Mouse (Mus musculus): ENCODE measurements around the gene Tnk1.
"Not testable (repeated sequence)": the region's sequence is repeated elsewhere in the genome, so short reads cannot be mapped to it uniquely, and the experiment has no call there.

Gene Tnk1

DNA sequence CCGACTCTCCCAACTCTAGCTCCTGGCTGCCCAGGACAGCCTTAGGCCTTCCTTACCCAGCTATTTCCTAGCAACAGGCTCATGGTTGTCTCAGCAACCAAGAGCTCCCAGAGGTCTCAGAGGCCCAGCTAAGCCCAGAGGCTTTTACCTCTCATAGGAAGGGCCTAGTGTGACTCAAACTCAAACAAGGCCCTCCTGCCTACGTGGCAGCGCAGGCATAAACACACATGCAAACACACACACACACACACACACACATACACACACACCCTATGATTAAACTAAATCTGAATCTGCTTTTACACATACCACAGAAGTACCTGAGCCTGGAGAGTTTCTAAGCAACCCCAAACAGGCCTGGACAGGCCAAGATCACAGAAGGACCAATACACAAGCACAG lies 19.9 kb upstream of the Tnk1 start:
- DNase-seq = no peak

DNA sequence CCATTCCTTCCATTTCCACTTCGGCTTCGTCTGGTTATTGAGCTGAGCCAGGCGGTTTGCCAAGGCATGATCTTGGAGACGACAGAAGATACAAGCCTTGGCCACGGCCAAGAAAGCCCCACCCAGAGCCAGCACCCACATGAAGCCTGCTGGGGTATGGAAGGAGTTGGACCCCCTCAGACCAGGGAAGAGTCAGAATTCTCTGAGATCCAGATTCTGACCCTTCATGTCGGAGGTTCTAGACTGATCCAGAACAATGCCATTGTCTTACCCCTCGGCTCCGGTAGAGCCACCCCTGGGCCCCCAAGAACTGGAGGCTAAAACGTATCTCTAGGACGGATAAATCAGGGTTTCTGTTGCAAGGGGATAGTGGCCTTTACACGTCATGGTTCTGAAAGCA lies 19.3 kb upstream of the Tnk1 start, which contains the start of gene Tmem95:
Tmem95 (minus strand) TSS at position 141 of the 400 bp plus-strand sequence.
- DNase-seq = no peak

DNA sequence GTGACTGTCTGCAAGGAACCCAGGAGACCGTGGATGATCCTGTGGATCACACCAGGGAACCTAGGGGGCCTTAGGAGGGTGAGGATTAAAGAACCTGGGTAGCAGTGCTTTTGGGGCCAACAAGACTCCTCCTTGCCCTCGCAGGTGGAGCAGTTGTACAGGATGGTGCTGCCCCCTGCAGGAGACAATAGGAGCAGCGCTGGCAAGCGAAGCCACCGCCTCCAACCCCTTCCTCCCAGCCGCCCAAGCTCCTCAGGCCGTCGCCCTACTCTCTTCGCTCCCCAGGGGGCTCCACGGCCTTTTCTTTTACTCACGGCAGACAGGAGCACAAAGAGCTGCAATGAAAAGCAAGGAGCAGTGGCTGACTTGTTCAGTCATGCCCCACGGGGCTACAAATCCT lies 18.3 kb upstream of the Tnk1 start:
- DNase-seq = peak; percentile 97

DNA sequence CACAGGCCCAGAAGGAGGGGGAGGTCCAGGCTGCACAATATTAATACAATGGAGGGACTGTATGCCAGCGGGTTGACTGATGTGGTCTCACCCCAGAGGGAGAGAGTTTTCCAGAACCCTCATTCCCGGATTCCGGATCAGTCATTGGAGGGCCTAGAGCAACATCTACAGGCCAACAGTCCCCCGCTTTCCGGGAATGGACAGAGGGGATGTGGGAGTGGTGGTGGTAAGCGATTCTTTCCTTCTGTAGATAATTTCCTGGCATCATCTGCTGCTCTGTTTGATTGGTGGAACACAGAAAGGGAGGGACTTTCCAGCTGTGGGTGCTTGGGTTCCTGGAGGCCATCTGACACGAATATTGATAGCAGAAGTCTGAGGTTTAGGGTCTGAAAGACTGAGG lies 17.7 kb upstream of the Tnk1 start:
- peak; percentile 91 for DNase-seq

DNA sequence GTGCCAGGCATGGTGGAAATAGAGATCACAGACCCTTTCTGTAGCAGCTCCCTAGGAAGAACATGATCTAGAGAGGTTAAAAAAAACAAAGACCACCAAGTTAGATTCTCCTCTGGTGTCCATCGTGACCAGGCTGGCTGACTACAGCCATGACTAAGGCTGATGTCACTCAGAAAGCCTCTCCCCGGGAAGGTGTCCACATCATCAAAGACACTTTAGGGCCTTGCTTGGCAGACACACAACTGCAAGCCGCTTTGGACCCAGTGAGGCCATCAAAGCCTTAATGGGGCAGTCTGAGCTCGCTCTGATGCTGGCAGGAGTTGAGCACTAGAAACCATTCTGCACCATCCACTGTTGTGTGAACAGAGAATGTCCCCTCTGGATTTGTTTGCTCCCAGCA lies 13.9 kb upstream of the Tnk1 start:
- no peak for DNase-seq

DNA sequence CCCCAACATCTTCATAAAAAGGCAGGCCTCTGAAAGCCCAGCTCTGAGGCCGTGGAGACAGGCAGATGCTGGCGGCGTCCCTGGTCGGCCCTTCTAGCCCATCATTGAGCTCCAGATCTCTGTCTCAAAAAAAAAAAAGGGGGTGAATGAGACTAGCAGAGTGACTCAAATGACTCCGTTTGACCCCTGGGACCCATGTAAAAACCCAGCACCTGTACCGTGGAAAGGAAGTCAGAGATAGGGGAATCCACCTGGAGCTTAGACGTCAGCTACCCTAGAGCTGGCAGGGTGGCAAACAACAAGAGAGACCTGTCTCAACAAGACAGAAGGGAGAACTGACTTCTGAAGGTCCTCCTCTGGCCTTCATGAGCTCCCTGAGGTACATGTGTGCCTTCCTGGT lies 13.3 kb upstream of the Tnk1 start:
- no peak for DNase-seq

DNA sequence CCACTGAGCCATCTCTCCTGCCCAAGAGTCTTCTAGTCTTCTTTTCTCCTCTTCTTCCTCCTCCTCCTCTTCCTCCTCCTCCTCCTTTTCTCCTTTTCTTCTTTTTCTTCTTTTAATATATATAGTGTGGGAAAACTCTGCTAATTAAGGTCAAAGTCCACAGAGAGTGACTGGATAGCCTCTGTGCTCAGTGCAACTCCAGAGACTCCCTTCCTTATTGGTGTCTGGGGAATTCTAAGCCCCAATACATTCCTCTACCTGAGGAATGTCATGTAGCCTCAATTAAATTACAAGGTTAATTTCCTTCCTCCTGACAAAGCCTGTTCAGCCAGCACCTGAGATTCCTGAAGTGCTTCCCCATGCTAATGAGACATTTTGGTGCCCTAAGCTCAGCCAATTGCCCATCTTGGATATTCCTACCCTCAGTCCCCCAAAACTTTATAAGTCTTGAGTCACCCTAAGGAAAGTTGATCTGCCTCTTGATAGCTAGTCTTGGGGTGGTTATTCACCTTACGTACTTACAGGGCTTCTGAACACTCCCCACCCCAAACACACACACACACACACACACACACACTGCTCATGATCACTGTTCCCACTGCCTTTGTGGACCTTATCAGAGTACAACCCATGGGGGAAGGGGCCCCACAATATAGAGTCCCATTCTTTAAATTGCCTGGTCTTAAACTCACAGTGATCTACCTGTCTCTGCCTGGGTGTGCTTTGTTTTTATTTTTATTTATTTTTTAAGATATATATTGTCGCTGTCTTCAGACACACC lies 11.9 kb upstream of the Tnk1 start:
- DNase-seq = no peak

DNA sequence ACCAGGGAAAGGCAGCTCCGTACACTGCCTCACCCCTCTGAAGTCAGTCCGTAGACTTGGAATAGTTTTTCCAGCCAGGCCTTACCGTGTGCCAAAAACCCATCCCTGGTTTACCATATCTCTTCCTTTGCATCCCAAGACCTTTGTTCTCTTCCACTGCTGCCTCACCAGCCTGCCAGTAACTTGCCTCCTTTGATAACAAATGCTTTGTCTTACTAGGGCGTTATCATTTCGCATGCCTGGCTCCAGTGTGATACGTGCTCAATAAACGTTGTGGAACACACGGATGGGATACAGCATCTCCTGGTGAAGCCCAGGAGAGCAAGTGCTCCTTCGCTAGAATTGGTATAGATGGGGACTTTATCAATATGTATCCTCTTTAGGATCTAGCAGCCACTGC lies 8.8 kb upstream of the Tnk1 start:
- DNase-seq = no peak

DNA sequence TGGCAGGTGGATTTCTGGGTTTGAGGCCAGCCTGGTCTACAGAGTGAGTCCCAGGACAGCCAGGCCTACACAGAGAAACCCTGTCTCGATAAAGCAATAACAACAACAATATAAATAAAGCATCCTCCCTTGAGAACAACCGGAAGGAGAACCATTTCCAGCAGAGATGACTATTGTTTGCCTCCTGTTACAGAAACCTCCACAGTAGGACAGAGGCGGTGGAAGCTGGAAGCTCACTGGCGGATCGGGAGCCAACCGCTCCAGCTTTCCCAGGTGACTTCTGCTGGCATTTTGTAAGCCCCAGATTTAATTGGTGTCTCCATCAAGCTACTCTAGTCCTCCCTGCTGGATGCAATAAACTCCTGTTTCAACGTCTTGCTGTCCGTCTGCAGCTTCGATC lies 7.0 kb upstream of the Tnk1 start:
- no peak for DNase-seq

DNA sequence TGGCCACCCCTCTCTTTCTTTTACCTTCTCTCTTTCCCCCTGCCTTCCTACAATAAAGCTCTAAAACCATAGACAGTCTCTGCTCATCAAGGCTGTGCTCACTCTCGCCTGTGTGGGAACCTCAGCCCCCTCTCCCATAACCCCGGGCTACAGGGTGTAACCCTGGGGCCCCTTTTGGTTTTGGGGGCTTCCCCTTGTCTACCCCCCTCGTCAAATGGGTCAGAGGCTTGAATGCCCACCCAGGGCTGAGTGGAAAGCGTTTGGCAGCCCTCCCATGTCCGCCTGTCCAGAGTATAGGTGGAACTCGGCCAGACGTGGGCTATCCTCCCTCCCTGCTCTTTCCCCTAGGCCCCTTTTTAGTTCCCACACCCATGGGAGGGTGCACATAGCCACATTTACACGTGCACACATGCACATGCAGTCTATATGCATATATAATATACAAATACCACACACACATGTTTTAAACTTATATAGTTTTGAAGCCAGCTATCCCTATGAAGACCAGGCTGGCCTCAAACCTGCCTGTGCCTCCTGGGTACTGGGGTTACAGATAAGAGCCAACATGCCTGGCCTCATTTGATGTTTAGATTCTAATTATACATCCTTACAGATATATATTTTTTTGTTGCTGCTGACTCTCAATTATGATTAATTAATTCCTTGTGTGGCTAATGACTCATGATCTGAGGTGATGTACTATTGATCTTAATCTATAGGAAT lies 5.8 kb upstream of the Tnk1 start:
- DNase-seq = no peak

DNA sequence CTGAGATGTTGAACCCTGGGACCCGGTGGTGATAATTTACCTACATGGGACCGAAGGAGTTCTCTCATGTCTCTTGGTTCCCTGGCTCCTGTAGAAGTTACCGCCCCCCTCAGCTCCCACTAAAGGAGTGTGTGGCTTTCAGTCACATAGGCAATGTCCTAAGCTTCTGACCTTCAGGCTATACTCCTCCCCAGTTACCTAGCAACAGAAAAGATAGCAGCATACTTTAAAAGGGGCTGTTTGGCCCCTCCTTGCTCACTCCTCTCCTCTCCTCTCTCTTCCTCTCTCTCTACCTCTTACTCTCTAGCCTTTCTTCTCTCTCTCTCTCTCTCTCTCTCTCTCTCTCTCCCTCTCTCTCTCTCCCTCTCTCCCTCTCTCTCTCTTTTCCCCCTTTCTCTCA lies 5.2 kb upstream of the Tnk1 start:
- DNase-seq = not testable (repeated sequence)

DNA sequence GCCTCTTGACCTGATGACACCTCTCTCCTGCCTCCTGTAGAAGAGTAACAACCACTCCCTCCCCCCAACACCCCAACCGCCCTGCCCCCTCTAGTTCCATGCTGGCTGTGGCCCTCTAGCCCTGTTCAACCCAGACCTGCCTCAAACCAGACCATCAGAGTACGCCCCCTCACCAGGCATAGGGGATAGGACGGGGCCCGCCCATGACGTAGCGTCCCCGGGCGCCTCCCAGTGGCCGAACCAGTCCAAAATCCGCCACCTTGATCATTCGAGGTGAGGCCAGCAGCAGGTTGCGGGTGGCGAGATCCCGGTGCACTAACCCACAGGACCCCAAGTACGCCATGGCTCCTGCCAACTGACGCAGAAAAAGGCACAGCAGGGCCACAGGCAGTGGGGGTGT lies 3.2 kb downstream of the Tnk1 start:
- peak; percentile 66 for DNase-seq

DNA sequence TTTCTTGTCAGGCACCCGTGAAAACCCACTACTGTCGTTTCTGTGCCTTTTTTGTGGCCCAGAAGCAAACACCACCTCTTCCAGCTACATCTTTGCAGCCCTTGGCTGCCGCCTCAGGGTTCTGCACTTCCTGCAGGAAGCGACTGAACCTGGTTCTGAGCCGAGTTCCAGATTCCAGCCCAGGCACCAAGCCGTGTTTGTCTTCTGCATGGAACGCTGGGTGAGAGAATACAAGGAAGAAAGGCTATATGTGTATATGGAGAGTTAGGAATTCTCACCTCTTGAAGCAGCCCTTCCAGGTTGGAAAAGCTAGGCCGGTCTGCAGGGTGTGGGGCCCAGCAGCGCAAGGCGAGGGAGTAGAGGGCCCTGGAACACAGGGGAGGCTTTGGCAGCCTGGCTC lies 3.9 kb downstream of the Tnk1 start:
- DNase-seq = no peak

DNA sequence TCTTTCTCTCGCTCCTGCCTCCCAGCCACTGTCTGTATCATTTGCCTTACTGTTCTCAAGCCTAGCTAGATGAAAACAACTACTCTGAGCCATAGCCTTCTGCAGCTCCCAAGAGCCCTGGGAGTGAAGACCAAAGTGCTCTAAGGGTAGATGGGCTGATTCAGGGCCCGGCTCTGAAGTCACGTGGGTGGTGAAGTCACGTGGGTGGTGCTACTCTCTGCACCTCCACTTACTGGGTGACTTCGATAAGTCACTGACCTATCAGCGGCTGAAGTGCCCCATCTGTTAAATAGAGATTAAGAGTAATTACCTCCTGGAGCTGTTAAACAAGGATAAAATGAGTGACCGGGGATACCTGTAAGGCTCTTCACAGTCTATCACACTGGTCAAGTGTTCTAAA lies 4.5 kb downstream of the Tnk1 start:
- no peak for DNase-seq

DNA sequence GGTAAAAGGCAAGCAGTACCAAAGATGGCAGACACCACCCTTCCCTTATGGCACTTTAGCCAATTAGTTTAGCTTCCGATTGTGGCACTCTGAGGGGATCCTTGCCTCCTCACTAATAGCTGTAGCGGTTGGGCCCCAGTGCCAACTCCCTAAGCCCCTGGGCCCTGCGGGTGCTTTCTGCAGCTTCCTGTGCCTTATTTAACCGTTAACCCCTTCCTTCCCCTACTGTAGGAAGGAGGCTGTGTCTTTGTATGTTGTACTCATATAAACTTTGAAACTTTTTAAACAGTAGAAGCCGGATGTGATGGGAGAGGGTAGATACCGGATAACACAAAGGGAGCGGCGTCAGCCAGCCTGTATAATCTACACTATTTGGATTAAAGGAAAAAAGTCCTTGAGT lies 7.8 kb downstream of the Tnk1 start:
- no peak for DNase-seq

DNA sequence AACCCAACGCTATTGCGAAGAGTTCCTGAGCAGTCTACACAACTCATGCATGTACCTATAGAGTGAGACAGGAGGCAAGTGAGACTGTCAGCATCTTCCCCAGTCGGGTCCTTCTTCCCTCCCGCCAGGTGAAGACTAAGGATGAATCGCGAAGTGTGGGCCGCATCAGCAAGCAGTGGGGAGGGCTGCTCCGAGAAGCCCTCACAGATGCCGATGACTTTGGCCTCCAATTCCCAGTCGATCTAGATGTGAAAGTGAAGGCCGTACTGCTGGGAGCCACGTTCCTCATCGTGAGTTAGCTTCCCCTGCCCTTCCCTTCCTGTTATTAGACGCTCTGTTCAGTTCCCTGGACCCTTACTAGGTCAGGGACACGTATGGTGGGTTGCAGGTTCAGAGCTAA lies 8.6 kb downstream of the Tnk1 start:
- no peak for DNase-seq

DNA sequence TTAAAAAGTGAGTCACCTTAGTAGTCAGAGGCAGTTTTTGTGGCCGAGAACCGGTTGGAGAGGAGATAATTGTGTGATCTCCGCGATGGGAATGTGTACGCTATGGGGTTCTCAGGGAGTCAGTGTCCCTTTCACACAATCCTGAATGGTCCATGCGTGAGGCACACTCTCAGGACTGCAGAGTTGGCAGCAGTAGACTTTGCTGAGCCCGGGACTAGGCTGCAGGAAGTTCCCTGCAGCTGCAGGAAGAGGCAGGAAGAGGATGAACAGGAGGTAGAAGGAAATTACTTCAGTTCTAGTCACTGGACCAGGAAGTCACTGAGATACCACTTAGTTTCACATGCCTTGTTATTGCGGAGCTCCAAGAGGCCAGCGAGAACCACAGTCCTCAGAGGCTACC lies 9.4 kb downstream of the Tnk1 start:
- DNase-seq = peak; percentile 29

DNA sequence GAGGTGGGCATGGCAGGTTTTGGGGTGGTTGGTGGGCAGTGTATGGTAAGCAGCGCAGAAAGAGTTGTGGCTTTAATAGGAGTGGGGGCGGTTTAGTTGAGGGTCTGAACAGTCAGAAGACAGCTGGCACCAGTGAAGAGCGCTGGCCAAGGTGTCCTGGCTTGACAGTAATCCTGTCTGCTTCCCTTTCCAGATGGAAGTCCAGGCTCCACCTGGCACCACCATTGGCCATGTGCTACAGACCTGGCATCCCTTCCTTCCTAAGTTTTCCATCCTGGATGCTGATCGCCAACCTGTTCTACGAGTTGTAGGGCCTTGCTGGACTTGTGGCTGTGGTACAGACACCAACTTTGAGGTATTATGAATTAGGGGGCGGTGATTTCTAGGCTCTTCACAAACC lies 10.5 kb downstream of the Tnk1 start:
- DNase-seq = no peak

DNA sequence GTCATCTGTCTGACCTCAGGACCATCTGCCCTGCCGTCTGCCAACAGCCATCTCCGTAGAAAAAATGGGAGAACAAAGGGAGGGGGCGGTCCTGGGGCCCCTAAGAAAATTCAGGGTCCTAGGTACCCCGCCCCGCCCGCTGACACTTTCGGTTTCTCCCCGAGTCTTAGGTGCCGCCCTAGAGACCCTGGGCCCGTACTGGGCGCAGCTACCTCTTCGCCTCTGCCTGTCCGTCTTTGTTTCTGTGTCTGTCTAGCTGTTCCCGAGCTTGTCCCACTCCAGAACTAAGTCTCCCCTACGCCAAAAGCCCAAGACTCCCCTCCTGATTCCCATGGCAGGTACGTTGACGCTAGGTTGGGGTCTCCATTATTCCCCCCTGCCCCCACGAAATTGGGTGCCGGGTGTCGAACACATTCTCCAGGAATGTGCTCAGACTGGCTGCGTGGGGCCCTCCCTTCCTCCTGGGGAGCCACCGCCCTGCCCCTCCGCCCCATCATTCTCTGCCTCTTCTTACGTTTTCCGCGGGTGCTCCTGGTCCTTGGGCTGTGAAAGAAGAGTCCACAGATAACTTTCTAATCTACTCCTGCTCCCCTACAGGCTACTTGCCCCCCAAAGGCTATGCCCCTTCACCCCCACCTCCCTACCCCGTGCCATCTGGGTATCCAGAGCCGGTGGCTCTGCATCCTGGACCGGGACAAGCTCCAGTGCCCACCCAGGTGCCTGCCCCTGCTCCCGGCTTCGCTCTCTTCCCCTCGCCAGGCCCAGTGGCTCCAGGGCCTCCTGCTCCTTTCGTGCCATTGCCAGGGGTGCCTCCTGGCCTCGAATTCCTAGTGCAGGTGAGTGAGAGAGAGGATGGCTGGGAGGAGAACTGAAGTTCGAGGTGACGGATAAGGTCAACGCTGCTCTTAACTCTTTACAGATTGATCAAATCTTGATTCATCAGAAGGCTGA lies 11.5 kb downstream of the Tnk1 start:
- peak; percentile 54 for DNase-seq

DNA sequence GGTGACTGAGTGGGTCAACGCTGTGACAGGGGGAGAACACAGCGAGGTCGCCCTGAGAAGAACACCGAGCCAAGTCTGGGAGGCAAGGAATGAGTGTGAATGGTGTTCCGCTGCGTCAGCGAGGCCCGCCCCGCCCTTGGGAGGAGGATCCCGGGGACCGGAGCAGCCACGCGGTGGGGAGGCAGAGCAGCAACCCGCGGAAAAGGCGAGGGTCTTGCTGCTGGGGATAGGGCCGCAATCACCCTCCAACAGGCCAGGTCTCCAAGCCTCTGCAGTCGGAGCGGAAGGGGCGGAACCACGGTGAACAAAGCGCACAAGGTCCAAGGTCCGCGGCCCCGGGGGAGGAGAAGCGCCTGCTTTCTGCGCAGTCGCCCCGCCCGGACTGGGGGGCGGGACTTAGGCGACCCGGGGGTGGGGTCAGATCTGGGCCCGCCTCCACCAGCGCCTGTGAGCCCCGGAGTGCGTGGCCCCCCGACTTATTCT lies 12.3 kb downstream of the Tnk1 start, which contains the start of gene Plscr3:
Plscr3 (plus strand) TSS at position 179 of the 483 bp plus-strand sequence.
- peak; percentile 95 for DNase-seq

DNA sequence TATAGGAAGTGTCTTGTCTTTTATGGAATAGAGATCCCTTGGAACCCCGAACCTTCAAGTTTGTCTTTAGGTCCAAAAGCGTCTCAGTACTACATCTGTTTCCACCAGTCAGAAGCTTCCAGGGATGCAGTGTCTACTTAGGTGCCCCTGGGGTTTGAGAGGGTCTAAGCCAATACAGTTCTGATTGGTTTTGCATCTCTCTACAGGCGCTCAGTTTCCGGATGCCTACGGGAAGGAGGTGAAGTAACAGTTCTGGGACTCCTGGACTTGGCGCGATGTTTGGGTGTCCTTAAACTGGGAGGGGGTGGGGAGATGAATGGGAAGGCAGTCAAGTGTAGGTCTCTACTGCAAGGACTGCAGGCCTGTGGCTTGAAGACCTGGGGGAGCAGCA lies 19.8 kb downstream of the Tnk1 start:
- DNase-seq = no peak

DNA sequence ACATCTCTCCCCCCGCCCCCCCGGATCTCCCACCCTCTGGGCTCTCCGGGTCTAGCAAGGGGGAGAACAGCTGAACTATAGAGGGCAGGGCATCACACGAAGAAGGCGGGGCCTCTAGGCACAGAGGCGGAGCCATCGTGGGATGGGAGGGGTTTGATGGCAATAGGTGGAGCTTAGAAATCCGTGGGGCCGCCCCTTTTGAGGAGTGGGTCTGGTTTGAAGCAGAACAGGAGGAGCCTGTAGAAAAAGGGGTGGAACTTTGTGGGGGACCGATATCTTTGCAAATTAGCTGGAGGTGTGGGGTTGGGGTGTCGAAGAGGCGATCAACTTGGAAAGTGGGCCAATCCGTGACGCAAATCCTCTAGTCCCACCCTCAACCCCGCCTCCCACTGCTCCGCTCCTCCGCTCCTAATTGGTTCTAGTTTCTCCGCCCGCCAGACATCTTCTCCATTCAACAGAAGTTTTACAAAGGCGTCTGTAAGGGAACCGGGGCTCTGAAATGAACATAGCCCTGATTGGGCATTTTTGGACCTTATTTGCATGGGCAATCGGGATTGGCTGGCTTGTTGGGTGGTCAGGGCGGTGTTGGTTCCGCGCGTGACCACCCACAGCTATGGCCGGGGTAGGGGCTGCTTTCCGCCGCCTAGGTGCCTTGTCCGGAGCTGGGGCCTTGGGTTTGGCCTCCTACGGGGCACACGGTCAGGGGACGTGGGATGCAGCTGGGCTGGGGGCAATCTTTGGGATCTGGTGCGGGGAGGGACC lies 20.4 kb downstream of the Tnk1 start, which contains the start of gene Tmem256:
Tmem256 (plus strand) TSS at position 563 of the 762 bp plus-strand sequence.
- peak; percentile 98 for DNase-seq
